Comparison of ENCODE assay signal across 17 mouse cellular contexts in genomic region chr5:118732651-118733050, GRCm38 (mm10).
"Had no signal": no experiment of that assay in that cellular context is flagged by ENCODE, and none has a peak within 500 bp of the region (broad histone marks: within the 10 kb centered on the region; RNA-seq: fewer than 3 reads in every experiment).

No protein-coding gene starts in this region.

- H3K4me1 ChIP-seq: liver, embryonic 15.5 days; lung, embryonic 15.5 days; midbrain, embryonic 12.5 days; neural tube, embryonic 12.5 days; stomach, embryonic 15.5 days had no signal

- ATAC-seq: liver, postnatal 0 days; lung, postnatal 0 days had no signal

- H3K9me3 ChIP-seq: liver, embryonic 15.5 days; lung, embryonic 15.5 days; midbrain, embryonic 12.5 days; neural tube, embryonic 12.5 days; stomach, embryonic 15.5 days had no signal

- H3K9ac ChIP-seq: liver, embryonic 15.5 days; liver, postnatal 0 days; lung, embryonic 15.5 days; midbrain, embryonic 12.5 days; neural tube, embryonic 12.5 days; stomach, embryonic 15.5 days had no signal

- H3K4me2 ChIP-seq: liver, embryonic 15.5 days; lung, embryonic 15.5 days; midbrain, embryonic 12.5 days; neural tube, embryonic 12.5 days; stomach, embryonic 15.5 days had no signal

- DNase-seq: liver, postnatal 0 days; lung, adult 2 months; lung, postnatal 14 days; lung, postnatal 36 days; midbrain, embryonic 14.5 days; right cerebral cortex, postnatal 14 days; thymus, adult 2 months; thymus, postnatal 25 days; thymus, postnatal 4 days had no signal

- H3K4me3 ChIP-seq: liver, embryonic 15.5 days; lung, embryonic 15.5 days; midbrain, embryonic 12.5 days; neural tube, embryonic 12.5 days; stomach, embryonic 15.5 days had no signal

- H3K27me3 ChIP-seq: liver, embryonic 15.5 days; lung, embryonic 15.5 days; midbrain, embryonic 12.5 days; neural tube, embryonic 12.5 days; stomach, embryonic 15.5 days had no signal

- H3K27ac ChIP-seq: liver, embryonic 15.5 days; lung, embryonic 15.5 days; macrophage; midbrain, embryonic 12.5 days; neural tube, embryonic 12.5 days; stomach, embryonic 15.5 days; stomach, postnatal 0 days had no signal
